Mouse (Mus musculus): ENCODE results near the gene 1700019A02Rik. TPM values are rescaled to one million over a fixed set of nuclear protein-coding genes. Genes with fewer than 3 reads are reported as not detected.

1700019A02Rik gene
- polyA plus RNA-seq, 1 experiment from 2014 or later = not detected

GRCm38 (mm10) chr1:53110561-53110960 lies 76.9 kb downstream of the 1700019A02Rik start:
- Histone ChIP-seq H3K27me3 (no peaks in the 10 kb centered on the region), H3K27ac (replicated peaks) (no peak overlapping the region), H3K4me3 (no peak overlapping the region), H3K36me3 (no peaks in the 10 kb centered on the region), H3K4me2 (replicated peaks) (no peak overlapping the region), H3K9me3 (no peaks in the 10 kb centered on the region), H3K9ac (replicated peaks) (no peak overlapping the region), H3K4me1 (no peaks in the 10 kb centered on the region)
- 86% methylated on average over 1 of the region's 1 CpGs for WGBS
- ATAC-seq (ENCODE audit: low FRiP score, low read depth) = no peak

Other genes with a start within 250 kb of the 1700019A02Rik start
- 3.1 and 3.6 TPM in 2 replicates for gene 1700019D03Rik, start 167.5 kb downstream of the 1700019A02Rik start, polyA plus RNA-seq (2016; fragmentation: Nextera tagmentation; extraction: Ambion mirVana)
- gene Mstn, start 126.0 kb downstream of the 1700019A02Rik start, polyA plus RNA-seq (2016; fragmentation: Nextera tagmentation; extraction: Ambion mirVana) = 0.16 and 0.17 TPM in 2 replicates
- 20.9 and 21.2 TPM in 2 replicates for gene Pms1, start 109.4 kb upstream of the 1700019A02Rik start, polyA plus RNA-seq (2016; fragmentation: Nextera tagmentation; extraction: Ambion mirVana)
- 77.4 and 82.5 TPM in 2 replicates for gene Ormdl1, start 109.5 kb upstream of the 1700019A02Rik start, polyA plus RNA-seq (2016; fragmentation: Nextera tagmentation; extraction: Ambion mirVana)
- gene Gm28778, start 109.5 kb upstream of the 1700019A02Rik start, polyA plus RNA-seq (2016; fragmentation: Nextera tagmentation; extraction: Ambion mirVana) = not detected in 2 replicates
- gene Osgepl1, start 126.0 kb upstream of the 1700019A02Rik start, polyA plus RNA-seq (2016; fragmentation: Nextera tagmentation; extraction: Ambion mirVana) = 28.3 and 31.6 TPM in 2 replicates
- 3.6 TPM in 1 of 2 replicates, not detected in the other for gene Asdurf, start 165.0 kb upstream of the 1700019A02Rik start, polyA plus RNA-seq (2016; fragmentation: Nextera tagmentation; extraction: Ambion mirVana)
- gene Gm28551, start 165.0 kb upstream of the 1700019A02Rik start, polyA plus RNA-seq (2016; fragmentation: Nextera tagmentation; extraction: Ambion mirVana) = 1.2 and 1.6 TPM in 2 replicates
- 88.4 and 94.4 TPM in 2 replicates for gene Asnsd1, start 165.1 kb upstream of the 1700019A02Rik start, polyA plus RNA-seq (2016; fragmentation: Nextera tagmentation; extraction: Ambion mirVana)